Mouse (Mus musculus) ES-E14 (cell line): ENCODE data around the gene Fktn.

ENCODE experiments used
- CHD2 ChIP-seq: IDR thresholded peaks from 2 replicates; pipeline ENCODE4 v1.6.1; 2014; ENCODE audit warnings: mild to moderate bottlenecking, low read depth, low read length, inconsistent platforms
- HCFC1 ChIP-seq: IDR thresholded peaks from 2 replicates; pipeline ENCODE4 v1.6.1; 2012; ENCODE audit warnings: low read length, inconsistent platforms, borderline replicate concordance; ENCODE audit not compliant: insufficient read depth
- MAFK ChIP-seq: IDR thresholded peaks from 2 replicates; pipeline ENCODE4 v1.6.1; 2014; ENCODE audit warnings: mild to moderate bottlenecking, low read depth, low read length, inconsistent platforms; ENCODE audit not compliant: insufficient read depth
- ZC3H11A ChIP-seq: IDR thresholded peaks from 2 replicates; pipeline ENCODE4 v1.6.1; 2012; ENCODE audit warnings: low read depth, mild to moderate bottlenecking, inconsistent platforms, low read length, borderline replicate concordance

GRCm38 (mm10) chr4:53773911-53774310 lies 60.1 kb downstream of the Fktn start:
- TF ChIP-seq HCFC1 (no peak), CHD2 (no peak), MAFK (no peak), ZC3H11A (no peak)
